Mouse (Mus musculus) C2C12 (cell line): Measurements from ENCODE around the gene Adss. TPM values are rescaled to one million over a fixed set of nuclear protein-coding genes. Genes with fewer than 3 reads are reported as not detected.

Experiments used
- H3K27me3 ChIP-seq: one replicate; pipeline ENCODE4 v1.6.1; 2011; ENCODE audit not compliant: control insufficient read depth, insufficient read depth, insufficient read length
- H3K36me3 ChIP-seq: one replicate; pipeline ENCODE4 v1.6.1; 2011; ENCODE audit not compliant: control insufficient read depth, insufficient read depth
- H3K4me3 ChIP-seq: one replicate; pipeline ENCODE4 v1.5.1; 2011; ENCODE audit warnings: mild to moderate bottlenecking, control low read depth; ENCODE audit not compliant: poor library complexity, insufficient read depth, severe bottlenecking
- H3K79me2 ChIP-seq: one replicate; pipeline ENCODE4 v1.6.1; 2011; ENCODE audit not compliant: control insufficient read depth, insufficient read depth
- H3K79me3 ChIP-seq: one replicate; pipeline ENCODE4 v1.6.1; 2011; ENCODE audit warnings: low read depth, control low read depth
- H3ac ChIP-seq: one replicate; pipeline ENCODE3; 2011; ENCODE audit warnings: low read depth; ENCODE audit not compliant: control insufficient read depth, insufficient read length
- CEBPB ChIP-seq: IDR thresholded peaks from one replicate; pipeline ENCODE4 v1.6.1; 2011; ENCODE audit warnings: low read depth, mild to moderate bottlenecking, control low read depth, moderate library complexity
- CTCF ChIP-seq: IDR thresholded peaks from one replicate; pipeline ENCODE4 v1.5.1; 2011; ENCODE audit not compliant: control insufficient read depth, insufficient read depth, insufficient read length
- FOSL1 ChIP-seq: IDR thresholded peaks from one replicate; pipeline ENCODE4 v1.8.0; 2011; ENCODE audit warnings: mild to moderate bottlenecking, low read length; ENCODE audit not compliant: poor library complexity, insufficient read depth, severe bottlenecking
- MAX ChIP-seq: IDR thresholded peaks from one replicate; pipeline ENCODE4 v1.6.1; 2011; ENCODE audit warnings: mild to moderate bottlenecking, control low read depth
- MYOD1 ChIP-seq: IDR thresholded peaks from one replicate; pipeline ENCODE4 v1.6.1; 2011; ENCODE audit warnings: low read depth; ENCODE audit not compliant: control insufficient read depth, insufficient read length
- MYOG ChIP-seq: IDR thresholded peaks from one replicate; pipeline ENCODE4 v1.6.1; 2011; ENCODE audit not compliant: control insufficient read depth, insufficient read length; ENCODE audit errors: extremely low read depth
- USF1 ChIP-seq: IDR thresholded peaks from one replicate; pipeline ENCODE4 v1.6.1; 2011; ENCODE audit warnings: low read depth, mild to moderate bottlenecking, control low read depth, moderate library complexity
- polyA plus RNA-seq: library from polyadenylated mRNA; unstranded; fragments of >200 nt; fragmentation: generic; extraction: Trizol; gene quantifications from one replicate; pipeline ENCODE4 v1.2.1, GENCODE M21; 2012; ENCODE audit warnings: missing spikeins

Adss gene
- polyA plus RNA-seq, 1 experiment = 45.5 TPM

- H3K79me2 ChIP-seq = peaks cover 64% of the 10 kb centered on the region
- H3ac ChIP-seq = peak overlapping the region; percentile 74
- TF ChIP-seq CTCF (no peak), MYOD1 (no peak), MYOG (no peak), FOSL1 (no peak), CEBPB (no peak), MAX (no peak), USF1 (no peak)
- H3K4me3 ChIP-seq = peak overlapping the region; percentile 88
- H3K79me3 ChIP-seq = peaks cover 61% of the 10 kb centered on the region
- no peaks in the 10 kb centered on the region for H3K27me3 ChIP-seq
- peaks cover 14% of the 10 kb centered on the region for H3K36me3 ChIP-seq
Measured at GRCm38 (mm10) chr1:177794866-177795265, 1.4 kb downstream of the Adss start.

- TF ChIP-seq MAX (no peak), CTCF (no peak), USF1 (no peak), CEBPB (no peak), MYOG (no peak), MYOD1 (no peak), FOSL1 (no peak)
- peaks cover 19% of the 10 kb centered on the region for H3K36me3 ChIP-seq
- H3K79me3 ChIP-seq = peaks cover 81% of the 10 kb centered on the region
- H3K79me2 ChIP-seq = peaks cover 84% of the 10 kb centered on the region
- no peak overlapping the region for H3K4me3 ChIP-seq
- H3K27me3 ChIP-seq = no peaks in the 10 kb centered on the region
- no peak overlapping the region for H3ac ChIP-seq
Measured at GRCm38 (mm10) chr1:177792835-177793234, 3.5 kb downstream of the Adss start.

GRCm38 (mm10) chr1:177777397-177777796 lies 18.9 kb downstream of the Adss start:
- no peak overlapping the region for H3ac ChIP-seq
- H3K79me2 ChIP-seq = peaks cover 35% of the 10 kb centered on the region
- H3K36me3 ChIP-seq = peaks cover 87% of the 10 kb centered on the region
- no peak for TF ChIP-seq USF1
- H3K27me3 ChIP-seq = no peaks in the 10 kb centered on the region
- peaks cover 12% of the 10 kb centered on the region for H3K79me3 ChIP-seq
- no peak overlapping the region for H3K4me3 ChIP-seq

GRCm38 (mm10) chr1:177768931-177769330 lies 27.4 kb downstream of the Adss start:
- Histone ChIP-seq H3K79me3 (no peaks in the 10 kb centered on the region), H3ac (no peak overlapping the region), H3K36me3 (peaks cover 97% of the 10 kb centered on the region), H3K79me2 (peaks cover 11% of the 10 kb centered on the region), H3K27me3 (no peaks in the 10 kb centered on the region), H3K4me3 (no peak overlapping the region)
- no peak for TF ChIP-seq CTCF
- TF ChIP-seq FOSL1 = no peak
- TF ChIP-seq MAX = no peak
- TF ChIP-seq USF1 = no peak
- TF ChIP-seq CEBPB = no peak
- TF ChIP-seq MYOD1 = no peak
- no peak for TF ChIP-seq MYOG

GRCm38 (mm10) chr1:177757249-177757648 lies 39.1 kb downstream of the Adss start:
- H3K79me3 ChIP-seq = no peaks in the 10 kb centered on the region
- H3K36me3 ChIP-seq = peaks cover 16% of the 10 kb centered on the region
- no peak for TF ChIP-seq MYOD1
- TF ChIP-seq MYOG = no peak
- no peak for TF ChIP-seq MAX
- TF ChIP-seq CTCF = no peak
- TF ChIP-seq FOSL1 = no peak
- no peak for TF ChIP-seq USF1
- H3K79me2 ChIP-seq = no peaks in the 10 kb centered on the region
- H3K4me3 ChIP-seq = no peak overlapping the region
- H3K27me3 ChIP-seq = no peaks in the 10 kb centered on the region
- H3ac ChIP-seq = no peak overlapping the region

- H3K27me3 ChIP-seq = no peaks in the 10 kb centered on the region
- no peaks in the 10 kb centered on the region for H3K79me2 ChIP-seq
- H3K79me3 ChIP-seq = no peaks in the 10 kb centered on the region
- TF ChIP-seq MYOG (no peak), FOSL1 (no peak), USF1 (no peak), MAX (no peak), CEBPB (no peak), MYOD1 (no peak), CTCF (no peak)
- no peak overlapping the region for H3K4me3 ChIP-seq
- H3K36me3 ChIP-seq = peaks cover 3% of the 10 kb centered on the region
- H3ac ChIP-seq = no peak overlapping the region
Measured at GRCm38 (mm10) chr1:177753496-177753895, 42.8 kb downstream of the Adss start.
